ENCODE assay signal across 9 mouse cellular contexts in genomic region chr12:32104451-32104862, GRCm38 (mm10). TPM values are rescaled to one million over a fixed set of nuclear protein-coding genes. Genes with fewer than 3 reads are reported as not detected.
DNase-seq lines count a peak whose midpoint lies in the region; ATAC-seq lines count a peak whose summit lies in the region.
"Had no signal": no experiment of that assay in that cellular context is flagged by ENCODE, and none has a peak within 500 bp of the region (broad histone marks: within the 10 kb centered on the region; RNA-seq: fewer than 3 reads in every experiment).

No protein-coding gene starts in this region.

- DNase-seq in forebrain, embryonic 10.5 days (ENCODE audit: extremely low spot score, low spot score) = no peak
- DNase-seq in adrenal gland, postnatal 25 days = peak; percentile 49
- no peak for DNase-seq in gastrocnemius, postnatal 36 days
- no peak for DNase-seq in natural killer cell, adult 2 months (ENCODE audit: low spot score in 2 of 2)
- no peak for DNase-seq in thymus, postnatal 14 days

- H3K4me1 ChIP-seq in forebrain, embryonic 10.5 days = peaks cover 13% of the 10 kb centered on the region
- no peaks in the 10 kb centered on the region for H3K4me1 ChIP-seq in forebrain, embryonic 16.5 days (replicated peaks; ENCODE audit: control insufficient read depth, insufficient read depth, low read length)
- H3K4me1 ChIP-seq in heart, embryonic 14.5 days (ENCODE audit: control insufficient read depth in 2 of 2, insufficient read depth in 2 of 2, low read length in 2 of 2) = peaks cover 11 to 14% of the 10 kb centered on the region in 2 experiments
- H3K4me1 ChIP-seq: forebrain, embryonic 12.5 days had no signal

- H3K4me2 ChIP-seq in forebrain, embryonic 16.5 days (ENCODE audit: low read length) = no peak overlapping the region
- no peak overlapping the region for H3K4me2 ChIP-seq in heart, embryonic 14.5 days (ENCODE audit: low read length)
- H3K4me2 ChIP-seq: forebrain, embryonic 12.5 days had no signal

- WGBS in forebrain, embryonic 10.5 days = 85% methylated on average over 6 of the region's 6 CpGs
- WGBS in forebrain, embryonic 16.5 days = 89% methylated on average over 6 of the region's 6 CpGs
- 40% methylated on average over 6 of the region's 6 CpGs for WGBS in heart, embryonic 14.5 days

- ATAC-seq in forebrain, embryonic 16.5 days = no peak
- peak; percentile 61 for ATAC-seq in heart, embryonic 14.5 days (ENCODE audit: insufficient number of reproducible peaks, insufficient read depth, low FRiP score, low read depth)
- ATAC-seq in megakaryocyte, adult 5-6 weeks (ENCODE audit: poor library complexity, severe bottlenecking) = peak; percentile 53

- no peaks in the 10 kb centered on the region for H3K36me3 ChIP-seq in forebrain, embryonic 10.5 days (replicated peaks)
- H3K36me3 ChIP-seq in forebrain, embryonic 16.5 days (ENCODE audit: control insufficient read depth, insufficient read depth) = no peaks in the 10 kb centered on the region
- no peaks in the 10 kb centered on the region for H3K36me3 ChIP-seq in heart, embryonic 14.5 days (ENCODE audit: control insufficient read depth, insufficient read depth, low read length)
- H3K36me3 ChIP-seq: forebrain, embryonic 12.5 days had no signal

- H3K27me3 ChIP-seq in forebrain, embryonic 10.5 days (ENCODE audit: poor library complexity, severe bottlenecking) = no peaks in the 10 kb centered on the region
- no peaks in the 10 kb centered on the region for H3K27me3 ChIP-seq in forebrain, embryonic 16.5 days (replicated peaks; ENCODE audit: control insufficient read depth, insufficient read depth, low read length)
- H3K27me3 ChIP-seq in heart, embryonic 14.5 days (ENCODE audit: control insufficient read depth, insufficient read depth, low read length) = no peaks in the 10 kb centered on the region
- H3K27me3 ChIP-seq: forebrain, embryonic 12.5 days had no signal

- 0 out of 2 replicates have a peak overlapping the region, but pooled peaks have one; percentile 48 for H3K27ac ChIP-seq in forebrain, embryonic 10.5 days
- H3K27ac ChIP-seq in forebrain, embryonic 16.5 days (ENCODE audit: low read length) = no peak overlapping the region
- peak overlapping the region in 1 of 2 experiments; percentile 28; a peak in 1 of 4 replicates for H3K27ac ChIP-seq in heart, embryonic 14.5 days (replicated peaks in 1 of 2; ENCODE audit: control insufficient read depth in 1 of 2, insufficient read depth in 1 of 2, low read depth in 2 of 2, low read length in 2 of 2)
- H3K27ac ChIP-seq: forebrain, embryonic 12.5 days had no signal

- no peak overlapping the region for H3K4me3 ChIP-seq in forebrain, embryonic 10.5 days
- no peak overlapping the region for H3K4me3 ChIP-seq in forebrain, embryonic 16.5 days (replicated peaks; ENCODE audit: low read length)
- no peak overlapping the region for H3K4me3 ChIP-seq in heart, embryonic 14.5 days (ENCODE audit: control insufficient read depth in 1 of 2, insufficient read depth in 1 of 2, low read depth in 1 of 2, low read length in 2 of 2)
- H3K4me3 ChIP-seq: forebrain, embryonic 12.5 days had no signal

- H3K9ac ChIP-seq in forebrain, embryonic 16.5 days (replicated peaks; ENCODE audit: low read depth, low read length) = no peak overlapping the region
- no peak overlapping the region for H3K9ac ChIP-seq in heart, embryonic 14.5 days (ENCODE audit: low read length)
- H3K9ac ChIP-seq: forebrain, embryonic 12.5 days had no signal

- H3K9me3 ChIP-seq in forebrain, embryonic 10.5 days = no peaks in the 10 kb centered on the region
- no peaks in the 10 kb centered on the region for H3K9me3 ChIP-seq in forebrain, embryonic 16.5 days (ENCODE audit: control insufficient read depth, low read length)
- no peaks in the 10 kb centered on the region for H3K9me3 ChIP-seq in heart, embryonic 14.5 days (ENCODE audit: control insufficient read depth, low read length)
- H3K9me3 ChIP-seq: forebrain, embryonic 12.5 days had no signal

- intact Hi-C loops in gastrocnemius, postnatal 36 days (cut with DNase I) = no loop called here

RNA-seq across cellular contexts. Expression of gene Prkar2b, which starts 43.4 kb away (rescaled TPM):
- polyA plus RNA-seq in forebrain, embryonic 10.5 days (2016; fragmentation: Nextera tagmentation; extraction: Ambion mirVana) = 27.9 and 31.1 TPM in 2 replicates
- polyA plus RNA-seq in forebrain, embryonic 16.5 days (2015; fragmentation: Nextera tagmentation; extraction: Ambion mirVana) = 140 and 150 TPM in 2 replicates
- 295 and 386 TPM in 2 replicates for total RNA-seq in adrenal gland, postnatal 25 days (2021)
- 14.7 and 15.2 TPM in 2 replicates for polyA plus RNA-seq in heart, embryonic 14.5 days (2014; fragmentation: Nextera tagmentation; extraction: Ambion mirVana)
- 41.4 and 43.6 TPM in 2 replicates for total RNA-seq in megakaryocyte, adult 5-6 weeks (2015)
- 36.2 and 45.2 TPM in 2 replicates for total RNA-seq in megakaryocyte, adult 5-6 weeks (2017)
- total RNA-seq in gastrocnemius, postnatal 36 days (2021) = 1 to 10 TPM; 1.7 to 1.9 TPM

Comparison
In these comparisons a context has a peak if more than half of its experiments do, and no peak if none do; other contexts are left out.
1. RNA of gene Prkar2b, which starts 43.4 kb away (total RNA-seq): 295 to 386 TPM in adrenal gland, postnatal 25 days and 36.2 to 45.2 TPM in megakaryocyte, adult 5-6 weeks; 1.7 to 1.9 TPM in gastrocnemius, postnatal 36 days; every median in the first group is over 10 times any median in the second.